Mouse (Mus musculus): ENCODE results near the gene Agrp. TPM values are rescaled to one million over a fixed set of nuclear protein-coding genes. Genes with fewer than 3 reads are reported as not detected.

The Agrp gene
- 0.69 and 0.89 TPM in 2 replicates for polyA plus RNA-seq (2014; fragmentation: Nextera tagmentation; extraction: Ambion mirVana)

GRCm38 (mm10) chr8:105636963-105637510 lies at the start of gene Agrp:
Gene Agrp, minus strand, starts transcription at chr8:105637393.
- Histone ChIP-seq H3K27me3 (ENCODE audit: insufficient read depth, low read length) (no peaks in the 10 kb centered on the region), H3K27ac (ENCODE audit: low read depth) (peak within 1 kb of the TSS; percentile 100), H3K9me3 (ENCODE audit: low read depth, low read length) (no peaks in the 10 kb centered on the region), H3K36me3 (ENCODE audit: insufficient read depth) (peaks cover 6% of the 10 kb centered on the region; the same call in 1 of the 2 replicates), H3K4me1 (ENCODE audit: insufficient read depth) (0 out of 2 replicates have a peak, but pooled peaks cover 10% of the 10 kb centered on the region), H3K9ac (peak within 1 kb of the TSS; percentile 99), H3K4me3 (ENCODE audit: low read depth, low read length) (peak within 1 kb of the TSS; percentile 94), H3K4me2 (peak within 1 kb of the TSS; percentile 73)
- WGBS: under 1% methylated on average over 63 of the region's 63 CpGs
- peak; percentile 1; the same call in 1 of the 2 replicates for TF ChIP-seq CTCF (IDR thresholded peaks at IDR 0.05; ENCODE audit: low read depth)
- ATAC-seq (ENCODE audit: insufficient read depth): peak; percentile 33; the same call in 1 of the 2 replicates
- peak; percentile 68 for DNase-seq

DNA sequence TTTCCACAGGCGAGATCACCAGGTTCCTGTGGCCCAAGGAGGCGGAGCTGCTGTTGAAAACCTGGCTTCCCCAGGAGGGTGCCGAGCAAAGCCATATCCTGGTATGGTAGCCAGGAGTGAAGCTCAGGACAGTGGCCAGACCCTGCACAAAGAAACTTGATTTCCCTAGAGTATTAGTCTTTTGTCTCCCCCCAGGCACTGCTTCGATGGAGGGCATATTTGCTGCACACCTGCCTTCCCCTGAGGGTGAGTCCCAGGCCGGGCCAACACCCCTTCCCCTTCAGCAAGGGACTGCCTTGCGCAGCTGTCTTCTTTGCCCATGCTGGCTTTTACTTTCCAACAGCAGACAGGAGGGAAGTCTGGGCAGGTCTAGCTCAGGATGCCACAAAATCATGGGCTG lies 49.4 kb upstream of the Agrp start:
- Histone ChIP-seq H3K4me1 (ENCODE audit: insufficient read depth) (no peaks in the 10 kb centered on the region), H3K9me3 (ENCODE audit: low read depth, low read length) (no peaks in the 10 kb centered on the region), H3K27me3 (ENCODE audit: insufficient read depth, low read length) (no peaks in the 10 kb centered on the region), H3K9ac (no peak overlapping the region), H3K36me3 (ENCODE audit: insufficient read depth) (peaks cover 29% of the 10 kb centered on the region), H3K4me3 (ENCODE audit: low read depth, low read length) (no peak overlapping the region), H3K27ac (ENCODE audit: low read depth) (no peak overlapping the region), H3K4me2 (0 out of 2 replicates have a peak overlapping the region, but pooled peaks have one; percentile 46)
- DNase-seq (no peak), ATAC-seq (ENCODE audit: insufficient read depth) (no peak)
- TF ChIP-seq CTCF (IDR thresholded peaks at IDR 0.05; ENCODE audit: low read depth): no peak
- WGBS: 64% methylated on average over 6 of the region's 6 CpGs

- peak; percentile 64 for ATAC-seq (ENCODE audit: insufficient read depth)
- Histone ChIP-seq H3K9ac (0 out of 2 replicates have a peak within 1 kb of the TSS, but pooled peaks have one; percentile 5), H3K4me3 (ENCODE audit: low read depth, low read length) (no peak within 1 kb of the TSS), H3K36me3 (ENCODE audit: insufficient read depth) (peaks cover 36% of the 10 kb centered on the region), H3K27me3 (ENCODE audit: insufficient read depth, low read length) (no peaks in the 10 kb centered on the region), H3K27ac (ENCODE audit: low read depth) (no peak within 1 kb of the TSS), H3K4me1 (ENCODE audit: insufficient read depth) (no peaks in the 10 kb centered on the region), H3K9me3 (ENCODE audit: low read depth, low read length) (no peaks in the 10 kb centered on the region), H3K4me2 (peak within 1 kb of the TSS; percentile 46)
- peak; percentile 80 for TF ChIP-seq CTCF (IDR thresholded peaks at IDR 0.05; ENCODE audit: low read depth)
- DNase-seq: peak; percentile 59
- WGBS: 8% methylated on average over 26 of the region's 26 CpGs
Observed at GRCm38 (mm10) chr8:105685796-105686308, 48.7 kb upstream of the Agrp start, which contains the start of gene Carmil2. Gene Carmil2, plus strand, starts transcription at chr8:105686274.

DNA sequence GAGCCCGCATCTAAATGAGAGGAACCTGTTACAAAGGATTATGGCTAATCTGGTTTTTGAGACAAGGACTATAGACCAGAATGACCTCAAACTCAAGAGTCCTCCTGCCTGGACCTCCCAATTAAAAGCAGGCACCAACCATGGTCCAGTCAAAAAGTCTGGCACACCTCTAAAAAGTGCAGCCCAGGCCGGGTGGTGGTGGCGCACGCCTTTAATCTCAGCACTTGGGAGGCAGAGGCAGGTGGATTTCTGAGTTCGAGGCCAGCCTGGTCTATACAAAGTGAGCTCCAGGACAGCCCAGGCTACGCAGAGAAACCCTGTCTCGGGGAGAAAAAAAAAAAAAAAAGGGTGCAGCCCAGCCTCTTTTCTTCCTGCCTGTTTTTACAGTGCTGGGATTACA lies 48.1 kb upstream of the Agrp start:
- Histone ChIP-seq H3K4me3 (ENCODE audit: low read depth, low read length) (no peak overlapping the region), H3K4me2 (peak overlapping the region; percentile 46), H3K27me3 (ENCODE audit: insufficient read depth, low read length) (no peaks in the 10 kb centered on the region), H3K9me3 (ENCODE audit: low read depth, low read length) (no peaks in the 10 kb centered on the region), H3K4me1 (ENCODE audit: insufficient read depth) (no peaks in the 10 kb centered on the region), H3K36me3 (ENCODE audit: insufficient read depth) (peaks cover 41% of the 10 kb centered on the region), H3K9ac (0 out of 2 replicates have a peak overlapping the region, but pooled peaks have one; percentile 5), H3K27ac (ENCODE audit: low read depth) (no peak overlapping the region)
- DNase-seq: no peak
- no peak for ATAC-seq (ENCODE audit: insufficient read depth)
- 79% methylated on average over 7 of the region's 7 CpGs for WGBS
- no peak for TF ChIP-seq CTCF (IDR thresholded peaks at IDR 0.05; ENCODE audit: low read depth)

DNA sequence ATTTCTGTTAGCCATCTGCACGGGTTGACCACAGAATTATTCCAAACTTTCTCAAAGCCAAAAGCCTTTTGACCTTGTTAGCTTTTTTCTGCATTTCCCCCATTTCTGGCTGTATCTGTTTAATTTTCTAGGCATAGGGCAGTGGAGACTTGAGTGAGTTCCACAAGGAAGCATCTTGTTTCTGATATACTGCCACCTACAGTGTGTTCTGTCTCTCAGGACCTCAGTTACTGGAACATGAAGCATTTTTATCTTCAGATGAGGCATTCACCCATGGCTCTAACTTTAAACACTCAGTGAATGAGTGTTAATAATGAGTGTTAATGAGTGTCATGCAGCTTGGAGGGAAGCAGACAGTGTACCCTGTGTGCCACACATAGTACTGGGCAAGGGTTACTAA lies 40.7 kb upstream of the Agrp start:
- H3K27me3 ChIP-seq (ENCODE audit: insufficient read depth, low read length): no peaks in the 10 kb centered on the region
- H3K27ac ChIP-seq (ENCODE audit: low read depth): no peak overlapping the region
- no peak overlapping the region for H3K4me3 ChIP-seq (ENCODE audit: low read depth, low read length)
- DNase-seq (no peak), ATAC-seq (ENCODE audit: insufficient read depth) (no peak)
- H3K9ac ChIP-seq: no peak overlapping the region
- H3K36me3 ChIP-seq (ENCODE audit: insufficient read depth): peaks cover 90% of the 10 kb centered on the region
- peak; percentile 24; the same call in 1 of the 2 replicates for TF ChIP-seq CTCF (IDR thresholded peaks at IDR 0.05; ENCODE audit: low read depth)
- H3K4me2 ChIP-seq: no peak overlapping the region
- no peaks in the 10 kb centered on the region for H3K4me1 ChIP-seq (ENCODE audit: insufficient read depth)
- 76% methylated on average over 1 of the region's 1 CpGs for whole genome bisulfite sequencing
- no peaks in the 10 kb centered on the region for H3K9me3 ChIP-seq (ENCODE audit: low read depth, low read length)

GRCm38 (mm10) chr8:105661167-105661566 lies 24.0 kb upstream of the Agrp start:
- H3K27me3 ChIP-seq (ENCODE audit: insufficient read depth, low read length): no peaks in the 10 kb centered on the region
- no peaks in the 10 kb centered on the region for H3K9me3 ChIP-seq (ENCODE audit: low read depth, low read length)
- no peak overlapping the region for H3K4me3 ChIP-seq (ENCODE audit: low read depth, low read length)
- no peaks in the 10 kb centered on the region for H3K4me1 ChIP-seq (ENCODE audit: insufficient read depth)
- DNase-seq (peak; percentile 71), ATAC-seq (ENCODE audit: insufficient read depth) (no peak)
- peak; percentile 65 for TF ChIP-seq CTCF (IDR thresholded peaks at IDR 0.05; ENCODE audit: low read depth)
- H3K4me2 ChIP-seq: no peak overlapping the region
- peaks cover 32% of the 10 kb centered on the region for H3K36me3 ChIP-seq (ENCODE audit: insufficient read depth)
- no peak overlapping the region for H3K9ac ChIP-seq
- no peak overlapping the region for H3K27ac ChIP-seq (ENCODE audit: low read depth)
- WGBS: 68% methylated on average over 3 of the region's 3 CpGs

DNA sequence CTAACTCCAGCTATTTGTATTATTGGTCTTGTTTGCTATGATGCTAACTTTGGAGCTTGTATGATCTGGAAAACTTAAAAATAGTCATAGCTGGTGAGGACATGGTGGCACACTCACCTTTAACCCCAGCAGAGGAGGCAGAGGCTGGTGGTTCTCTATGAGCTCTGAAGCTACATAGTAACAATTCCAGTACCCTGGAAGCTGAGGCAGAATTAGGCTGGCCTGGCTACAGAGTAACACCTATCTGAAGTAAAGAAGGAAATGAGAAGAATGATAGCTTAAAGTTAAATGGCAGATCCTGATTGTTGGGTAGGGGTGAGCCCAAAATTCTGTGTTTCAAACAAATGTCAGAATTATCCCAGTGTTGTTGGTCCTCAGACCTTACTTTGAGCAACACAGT lies 20.4 kb upstream of the Agrp start:
- Histone ChIP-seq H3K27ac (ENCODE audit: low read depth) (no peak overlapping the region), H3K27me3 (ENCODE audit: insufficient read depth, low read length) (no peaks in the 10 kb centered on the region), H3K9me3 (ENCODE audit: low read depth, low read length) (no peaks in the 10 kb centered on the region), H3K4me1 (ENCODE audit: insufficient read depth) (no peaks in the 10 kb centered on the region), H3K36me3 (ENCODE audit: insufficient read depth) (peaks cover 29% of the 10 kb centered on the region), H3K4me2 (no peak overlapping the region), H3K4me3 (ENCODE audit: low read depth, low read length) (no peak overlapping the region), H3K9ac (no peak overlapping the region)
- no peak for TF ChIP-seq CTCF (IDR thresholded peaks at IDR 0.05; ENCODE audit: low read depth)
- no peak for DNase-seq
- ATAC-seq (ENCODE audit: insufficient read depth): no peak
